Mouse (Mus musculus): ENCODE results near the gene Acat1. TPM values are rescaled to one million over a fixed set of nuclear protein-coding genes. Genes with fewer than 3 reads are reported as not detected.

Gene Acat1
- polyA plus RNA-seq, 1 experiment from 2014 or later, result 340 TPM

GRCm38 (mm10) chr9:53596971-53597600, 13.1 kb downstream of the Acat1 start:
- no peaks in the 10 kb centered on the region for H3K9me3 ChIP-seq (ENCODE audit: low read length)
- no peak overlapping the region for H3K4me2 ChIP-seq (ENCODE audit: low read depth, low read length)
- ATAC-seq (no peak), DNase-seq (no peak)
- no peak overlapping the region for H3K4me3 ChIP-seq (ENCODE audit: low read depth, low read length)
- no peaks in the 10 kb centered on the region for H3K27me3 ChIP-seq (ENCODE audit: insufficient read depth, low read length)
- TF ChIP-seq EP300 (IDR thresholded peaks at IDR 0.05; ENCODE audit: low read depth) (no peak), CTCF (IDR thresholded peaks at IDR 0.05; ENCODE audit: low read depth) (no peak)
- 84% methylated on average over 4 of the region's 4 CpGs for WGBS (ENCODE audit: insufficient replicate concordance)
- H3K36me3 ChIP-seq (replicated peaks; ENCODE audit: insufficient read depth, low read length), result peaks cover 22% of the 10 kb centered on the region
- H3K27ac ChIP-seq (ENCODE audit: low read depth), result peak overlapping the region; percentile 18
- no peak overlapping the region for H3K9ac ChIP-seq (replicated peaks)
- peaks cover under 1% of the 10 kb centered on the region for H3K4me1 ChIP-seq (ENCODE audit: insufficient read depth)

DNA sequence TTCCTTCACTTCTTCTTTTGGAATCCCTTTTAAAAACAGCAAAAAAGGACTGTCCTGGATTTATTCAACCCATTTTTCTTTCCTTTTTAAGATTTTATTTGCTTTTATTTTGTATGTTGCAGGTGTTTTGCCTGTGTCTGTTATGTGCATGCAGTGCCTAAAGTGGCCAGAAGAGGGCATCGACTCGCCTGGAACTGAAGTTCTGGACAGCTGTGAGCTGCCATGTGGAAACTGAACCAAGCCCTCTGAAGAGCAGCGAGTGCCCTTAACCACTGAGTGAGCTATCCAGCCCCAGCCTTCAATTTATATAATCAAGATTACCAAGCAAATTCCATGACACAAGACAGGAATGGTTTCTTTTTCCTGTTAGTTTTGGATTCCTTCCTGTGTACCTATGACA, 15.4 kb downstream of the Acat1 start:
- Histone ChIP-seq H3K27ac (ENCODE audit: low read depth) (no peak overlapping the region), H3K9me3 (ENCODE audit: low read length) (no peaks in the 10 kb centered on the region), H3K36me3 (replicated peaks; ENCODE audit: insufficient read depth, low read length) (peaks cover 33% of the 10 kb centered on the region), H3K4me2 (ENCODE audit: low read depth, low read length) (no peak overlapping the region), H3K4me1 (ENCODE audit: insufficient read depth) (no peaks in the 10 kb centered on the region; the same call in 1 of the 2 replicates), H3K27me3 (ENCODE audit: insufficient read depth, low read length) (no peaks in the 10 kb centered on the region), H3K4me3 (ENCODE audit: low read depth, low read length) (no peak overlapping the region), H3K9ac (replicated peaks) (no peak overlapping the region)
- DNase-seq (peak; percentile 84), ATAC-seq (peak; percentile 66)
- TF ChIP-seq CTCF (IDR thresholded peaks at IDR 0.05; ENCODE audit: low read depth) (peak; percentile 91), EP300 (IDR thresholded peaks at IDR 0.05; ENCODE audit: low read depth) (no peak)
- WGBS (ENCODE audit: insufficient replicate concordance), result 8% methylated on average over 3 of the region's 3 CpGs

DNA sequence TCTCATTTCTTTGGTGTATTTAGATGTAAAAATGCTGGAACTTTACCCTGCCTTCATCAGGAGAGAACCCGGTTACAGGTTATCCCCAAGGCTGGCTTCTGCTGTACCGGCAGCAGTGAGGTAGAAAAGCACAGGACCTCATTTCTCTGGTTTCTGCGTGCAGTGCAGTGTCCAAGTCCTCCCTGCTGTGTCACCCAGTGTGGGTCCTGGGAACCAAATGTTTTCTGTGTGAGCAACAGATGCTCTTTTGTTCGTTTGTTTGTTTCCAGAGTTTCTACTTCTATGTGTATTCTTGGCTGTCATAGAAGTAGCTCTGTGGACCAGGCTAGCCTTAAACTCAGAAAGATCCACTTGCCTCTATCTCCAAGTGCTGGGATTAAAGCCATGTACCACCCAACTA, 28.3 kb downstream of the Acat1 start:
- Histone ChIP-seq H3K9me3 (ENCODE audit: low read length) (no peaks in the 10 kb centered on the region), H3K36me3 (replicated peaks; ENCODE audit: insufficient read depth, low read length) (peaks cover 65% of the 10 kb centered on the region), H3K4me3 (ENCODE audit: low read depth, low read length) (no peak overlapping the region), H3K4me2 (ENCODE audit: low read depth, low read length) (no peak overlapping the region), H3K9ac (replicated peaks) (no peak overlapping the region), H3K27me3 (ENCODE audit: insufficient read depth, low read length) (no peaks in the 10 kb centered on the region), H3K4me1 (ENCODE audit: insufficient read depth) (no peaks in the 10 kb centered on the region), H3K27ac (ENCODE audit: low read depth) (no peak overlapping the region)
- 90% methylated on average over 4 of the region's 4 CpGs for WGBS (ENCODE audit: insufficient replicate concordance)
- ATAC-seq, result no peak
- DNase-seq, result no peak
- TF ChIP-seq CTCF (IDR thresholded peaks at IDR 0.05; ENCODE audit: low read depth) (no peak), EP300 (IDR thresholded peaks at IDR 0.05; ENCODE audit: low read depth) (no peak)

- 88% methylated on average over 5 of the region's 5 CpGs for WGBS (ENCODE audit: insufficient replicate concordance)
- TF ChIP-seq CTCF (IDR thresholded peaks at IDR 0.05; ENCODE audit: low read depth) (no peak), EP300 (IDR thresholded peaks at IDR 0.05; ENCODE audit: low read depth) (no peak)
- DNase-seq (no peak), ATAC-seq (no peak)
- Histone ChIP-seq H3K36me3 (replicated peaks; ENCODE audit: insufficient read depth, low read length) (peaks cover 50% of the 10 kb centered on the region), H3K9me3 (ENCODE audit: low read length) (no peaks in the 10 kb centered on the region), H3K4me1 (ENCODE audit: insufficient read depth) (no peaks in the 10 kb centered on the region), H3K9ac (replicated peaks) (no peak overlapping the region), H3K27me3 (ENCODE audit: insufficient read depth, low read length) (no peaks in the 10 kb centered on the region), H3K4me2 (ENCODE audit: low read depth, low read length) (no peak overlapping the region), H3K4me3 (ENCODE audit: low read depth, low read length) (no peak overlapping the region), H3K27ac (ENCODE audit: low read depth) (no peak overlapping the region)
Observed at GRCm38 (mm10) chr9:53575721-53576120, 34.5 kb downstream of the Acat1 start.

DNA sequence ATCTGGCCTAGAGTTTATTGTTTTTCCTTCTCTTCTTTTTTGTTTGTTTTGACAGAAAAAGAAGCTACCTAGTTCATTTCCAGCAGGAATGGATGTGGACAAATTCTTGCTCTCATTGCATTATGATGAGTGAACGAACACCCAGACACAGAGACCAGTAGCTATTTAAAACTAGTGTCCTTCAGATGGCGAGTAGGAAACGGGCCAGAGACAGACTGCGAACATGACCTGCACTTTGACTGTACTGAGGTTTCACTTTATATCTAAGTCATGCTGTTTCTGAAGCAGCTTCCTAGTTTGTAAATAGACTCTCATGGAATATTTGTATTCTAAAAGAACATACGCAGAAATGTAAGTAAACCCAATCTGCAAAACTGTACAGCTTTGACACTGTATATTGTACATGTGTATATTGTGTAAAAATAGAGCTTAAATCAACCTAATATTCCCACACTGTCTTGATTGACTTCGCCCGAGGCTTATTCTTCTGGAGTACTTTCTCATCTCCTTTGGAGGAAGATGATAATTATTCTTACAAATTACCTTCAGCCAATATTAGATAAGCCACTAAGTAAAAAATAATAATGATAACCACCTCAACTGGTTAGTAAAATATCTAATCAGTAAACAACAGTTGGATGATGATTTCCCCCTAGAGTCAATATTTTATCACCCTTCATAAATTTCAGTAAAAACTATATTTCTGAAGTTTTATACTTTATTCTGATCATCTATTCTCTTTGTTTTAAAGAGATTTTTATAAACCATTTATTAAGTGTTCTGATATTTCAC, 37.5 kb downstream of the Acat1 start:
- peaks cover 59% of the 10 kb centered on the region for H3K36me3 ChIP-seq (replicated peaks; ENCODE audit: insufficient read depth, low read length)
- H3K9me3 ChIP-seq (ENCODE audit: low read length), result no peaks in the 10 kb centered on the region
- ATAC-seq (no peak), DNase-seq (no peak)
- TF ChIP-seq CTCF (IDR thresholded peaks at IDR 0.05; ENCODE audit: low read depth), result no peak
- TF ChIP-seq EP300 (IDR thresholded peaks at IDR 0.05; ENCODE audit: low read depth), result no peak
- no peak overlapping the region for H3K4me2 ChIP-seq (ENCODE audit: low read depth, low read length)
- no peaks in the 10 kb centered on the region for H3K4me1 ChIP-seq (ENCODE audit: insufficient read depth)
- 81% methylated on average over 7 of the region's 7 CpGs for whole genome bisulfite sequencing (ENCODE audit: insufficient replicate concordance)
- no peak overlapping the region for H3K27ac ChIP-seq (ENCODE audit: low read depth)
- H3K9ac ChIP-seq (replicated peaks), result no peak overlapping the region
- H3K4me3 ChIP-seq (ENCODE audit: low read depth, low read length), result no peak overlapping the region
- no peaks in the 10 kb centered on the region for H3K27me3 ChIP-seq (ENCODE audit: insufficient read depth, low read length)

DNA sequence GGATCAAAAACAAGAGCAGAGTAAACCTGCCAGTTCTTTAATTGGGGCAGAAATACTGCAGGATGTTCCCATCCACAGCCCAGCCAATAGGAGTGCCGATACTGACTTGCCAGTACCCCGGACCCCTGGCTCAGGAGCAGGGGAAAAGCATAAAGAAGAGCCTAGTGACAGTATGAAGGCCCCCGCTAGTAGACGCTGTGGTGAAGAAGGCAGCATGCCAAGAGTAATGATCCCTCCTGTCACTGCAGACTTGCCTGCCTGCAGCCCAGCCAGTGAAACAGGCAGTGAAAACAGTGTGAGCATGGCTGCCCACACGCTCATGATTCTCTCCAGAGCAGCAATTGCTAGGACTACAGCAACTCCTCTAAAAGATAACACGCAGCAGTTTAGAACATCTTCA, 39.5 kb downstream of the Acat1 start:
- ATAC-seq (no peak), DNase-seq (no peak)
- no peak overlapping the region for H3K4me2 ChIP-seq (ENCODE audit: low read depth, low read length)
- no peaks in the 10 kb centered on the region for H3K27me3 ChIP-seq (ENCODE audit: insufficient read depth, low read length)
- no peak overlapping the region for H3K27ac ChIP-seq (ENCODE audit: low read depth)
- WGBS (ENCODE audit: insufficient replicate concordance), result 84% methylated on average over 6 of the region's 6 CpGs
- H3K9ac ChIP-seq (replicated peaks), result no peak overlapping the region
- no peak overlapping the region for H3K4me3 ChIP-seq (ENCODE audit: low read depth, low read length)
- no peaks in the 10 kb centered on the region for H3K4me1 ChIP-seq (ENCODE audit: insufficient read depth)
- peaks cover 64% of the 10 kb centered on the region for H3K36me3 ChIP-seq (replicated peaks; ENCODE audit: insufficient read depth, low read length)
- H3K9me3 ChIP-seq (ENCODE audit: low read length), result no peaks in the 10 kb centered on the region
- TF ChIP-seq CTCF (IDR thresholded peaks at IDR 0.05; ENCODE audit: low read depth) (no peak), EP300 (IDR thresholded peaks at IDR 0.05; ENCODE audit: low read depth) (no peak)
